Mouse (Mus musculus): ENCODE measurements at regions not wholly inside any gene's neighbourhood (a gene's known extent, or its start where the extent isn't known, plus 50 kb on each side); places are given as distances from the start of the nearest gene placed in this dataset.
A peak's percentile ranks its signal among the peaks of the same experiment; 100 is the strongest.

- DNase-seq = no peak
Observed at GRCm38 (mm10) chr7:64058282-64058872, 95.3 kb upstream of the Trpm1 start.

- peak in 1 of 2 experiments; percentile 29 for DNase-seq
Observed at GRCm38 (mm10) chr7:64057873-64058272, 95.8 kb upstream of the Trpm1 start.

GRCm38 (mm10) chr7:64056498-64056897, 97.1 kb upstream of the Trpm1 start:
- DNase-seq = no peak

- DNase-seq = no peak
Observed at GRCm38 (mm10) chr7:64054996-64055395, 98.6 kb upstream of the Trpm1 start.

GRCm38 (mm10) chr7:64053766-64054165, 99.9 kb upstream of the Trpm1 start:
- DNase-seq = no peak

- DNase-seq = no peak
Observed at GRCm38 (mm10) chr7:64052400-64052799, 101.2 kb upstream of the Trpm1 start.

DNA sequence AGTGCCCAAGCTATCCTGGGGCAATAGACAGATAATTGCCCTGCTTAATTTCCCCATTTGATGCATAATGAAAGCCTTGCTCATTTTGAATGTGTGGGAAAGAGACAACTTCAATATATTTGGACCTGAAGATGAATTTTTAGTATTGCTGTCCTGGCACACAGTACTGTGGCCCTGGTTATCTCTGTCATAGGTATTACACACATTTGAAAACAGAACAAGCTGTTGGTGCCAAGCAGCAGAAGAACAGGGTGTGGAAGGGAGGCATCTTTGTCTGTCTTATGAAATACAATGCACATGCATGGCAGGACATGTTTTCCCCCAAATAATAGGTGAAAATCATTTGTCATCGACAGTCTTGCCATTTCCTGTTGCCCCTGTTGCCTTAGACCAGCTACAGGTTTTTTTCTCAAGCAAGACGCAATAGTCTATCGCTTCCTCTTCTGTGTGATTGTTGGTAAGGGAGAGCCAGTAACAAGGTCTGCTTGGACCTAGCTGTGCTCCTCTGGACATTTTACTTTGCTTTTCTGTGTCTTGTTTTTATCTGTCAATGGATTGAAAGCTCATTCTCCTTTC, 102.7 kb upstream of the Trpm1 start:
- no peak for DNase-seq

DNA sequence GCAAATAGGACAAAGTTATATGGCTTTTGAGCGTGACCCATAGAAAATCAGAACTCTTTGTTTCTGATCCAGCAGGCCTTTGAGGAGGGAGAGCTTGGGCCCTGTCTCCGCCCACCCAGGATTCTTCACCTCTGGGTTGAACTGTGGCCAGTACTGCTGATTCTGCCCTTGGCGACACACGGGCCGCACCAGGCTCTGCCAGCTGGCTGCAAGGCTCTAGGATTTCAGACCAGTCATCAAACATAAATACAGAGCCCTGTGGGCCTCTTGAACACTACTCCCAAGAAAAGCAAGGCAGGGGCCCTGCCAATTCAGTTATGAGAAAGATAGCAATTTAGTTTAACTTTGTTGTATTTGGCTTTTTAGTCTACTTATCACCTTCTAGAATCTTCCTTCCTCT, 103.4 kb upstream of the Trpm1 start:
- DNase-seq = no peak

GRCm38 (mm10) chr7:64049183-64049965, 104.3 kb upstream of the Trpm1 start:
- peak; percentile 26 to 36 for DNase-seq

GRCm38 (mm10) chr7:64048452-64049182, 105.0 kb upstream of the Trpm1 start:
- DNase-seq = peak; percentile 52 to 58

- no peak for DNase-seq
Observed at GRCm38 (mm10) chr7:64047831-64048230, 105.8 kb upstream of the Trpm1 start.

DNA sequence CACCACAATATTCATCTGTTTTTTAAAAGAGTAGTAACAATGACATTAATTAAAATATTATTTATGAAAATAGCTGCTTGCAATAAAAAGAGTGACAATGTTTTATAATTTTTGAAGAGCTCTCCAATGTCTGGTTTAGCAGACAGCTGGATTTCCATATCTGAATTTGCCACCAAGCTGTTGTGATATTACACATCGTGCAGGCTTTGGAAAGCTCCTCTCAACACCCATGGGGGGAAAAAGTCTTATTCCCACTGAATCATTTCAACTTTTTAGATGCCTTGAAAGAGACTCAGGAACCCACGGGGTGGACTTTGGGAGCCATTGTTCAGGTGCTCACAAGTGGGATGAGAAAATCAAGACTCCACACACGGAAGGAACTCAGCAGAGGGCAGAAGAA, 106.6 kb upstream of the Klf13 start:
- DNase-seq = no peak

- peak; percentile 46 to 58 for DNase-seq
Observed at GRCm38 (mm10) chr7:64042978-64043377, 104.3 kb upstream of the Klf13 start.

DNA sequence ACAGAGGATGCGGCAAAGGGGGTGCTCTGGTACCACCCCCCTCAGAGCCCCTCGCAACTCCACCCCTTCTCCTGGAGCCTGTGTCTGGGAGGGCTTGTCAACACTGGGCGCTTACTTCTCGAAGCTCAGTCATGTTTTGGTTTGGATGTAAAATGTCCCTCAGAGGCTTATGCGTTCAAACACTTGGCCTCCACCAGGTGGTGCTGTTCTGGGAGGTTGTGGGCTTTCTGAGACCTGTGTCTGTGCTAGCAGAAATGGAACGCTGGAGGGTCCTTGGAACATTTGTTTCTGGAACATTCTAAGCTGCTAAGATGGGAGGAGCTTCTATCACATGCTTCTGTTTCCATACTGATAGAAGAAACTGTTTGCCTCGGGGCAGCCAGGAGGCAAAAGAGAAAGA, 102.6 kb upstream of the Klf13 start:
- DNase-seq = no peak

DNA sequence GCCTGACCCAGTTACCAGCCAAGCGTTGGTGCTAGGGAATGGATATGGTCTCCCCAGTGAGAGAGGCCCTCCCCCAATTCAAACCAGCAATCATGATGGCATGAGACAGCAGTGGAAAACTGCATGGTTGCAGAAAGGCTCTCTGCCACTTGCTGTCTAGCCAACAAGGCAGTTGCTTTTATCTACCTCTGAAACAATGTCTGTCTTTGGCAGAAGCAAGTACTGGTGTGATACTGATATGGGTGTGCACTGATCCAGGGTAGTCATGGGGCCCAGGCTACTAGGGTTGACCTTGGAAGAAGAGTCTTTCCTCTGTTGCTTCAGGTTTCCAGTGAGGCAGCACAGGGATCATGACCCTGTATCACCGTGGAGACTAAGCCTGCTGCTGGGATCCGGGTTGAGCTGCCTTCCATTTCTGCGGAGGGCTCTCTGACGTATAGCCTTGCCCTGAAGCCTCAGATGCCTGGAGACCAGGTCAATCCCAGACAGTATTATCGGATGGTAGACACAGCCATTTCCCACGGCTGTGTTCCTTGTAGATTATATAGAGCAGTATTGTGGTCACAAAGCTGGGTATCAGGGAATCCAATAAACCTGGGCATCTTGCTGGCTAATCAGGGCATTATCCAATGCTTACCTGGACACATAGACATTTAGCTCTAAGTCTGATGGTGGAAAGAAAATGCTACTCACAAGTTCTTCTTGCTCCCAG, 101.5 kb upstream of the Klf13 start:
- no peak for DNase-seq

GRCm38 (mm10) chr7:64037701-64038231, 99.1 kb upstream of the Klf13 start:
- peak in 1 of 2 experiments; percentile 34 for DNase-seq

DNA sequence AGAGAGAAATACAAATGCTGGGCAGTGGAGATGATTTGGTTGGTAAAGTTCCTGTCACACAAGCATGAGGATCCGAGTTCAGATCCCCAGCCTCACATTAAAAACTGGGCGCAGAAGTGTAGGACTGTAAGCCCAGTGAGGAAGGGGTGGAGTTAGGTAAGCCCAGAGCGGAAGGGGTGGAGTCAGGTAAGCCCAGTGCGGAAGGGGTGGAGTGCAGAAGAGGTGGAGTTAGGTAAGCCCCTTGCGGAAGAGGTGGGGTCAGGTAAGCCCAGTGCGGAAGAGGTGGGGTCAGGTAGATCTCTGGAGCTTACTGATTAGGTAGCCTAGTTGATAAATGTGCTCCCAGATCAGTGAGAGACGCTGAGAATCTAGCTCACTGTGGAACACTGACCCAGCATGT, 97.4 kb upstream of the Klf13 start:
- DNase-seq = no peak

- no peak for DNase-seq
Observed at GRCm38 (mm10) chr7:64035025-64035606, 96.4 kb upstream of the Klf13 start.

- DNase-seq = no peak
Observed at GRCm38 (mm10) chr7:64034493-64034892, 95.8 kb upstream of the Klf13 start.

- no peak for DNase-seq
Observed at GRCm38 (mm10) chr7:64033388-64033787, 94.7 kb upstream of the Klf13 start.

GRCm38 (mm10) chr7:64032921-64033354, 94.2 kb upstream of the Klf13 start:
- no peak for DNase-seq

DNA sequence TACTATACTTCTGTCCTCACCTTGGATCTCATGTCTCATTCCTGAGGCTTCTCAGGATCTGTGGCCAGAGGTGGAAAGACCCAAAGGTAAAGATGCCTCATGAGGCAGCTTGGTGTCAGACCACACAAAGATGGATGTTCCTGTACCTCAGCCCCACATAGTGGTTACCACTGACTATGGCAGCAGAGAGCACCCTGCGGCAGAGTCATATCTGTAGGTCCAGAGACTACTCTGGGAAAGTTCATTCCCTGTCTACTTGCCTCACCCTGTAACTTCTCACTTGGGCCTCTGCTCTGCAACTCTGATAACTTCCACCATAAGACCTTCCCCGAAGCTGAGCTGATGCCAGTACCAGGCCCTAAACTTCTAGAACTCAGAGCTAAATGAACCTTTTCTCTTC, 91.9 kb upstream of the Klf13 start:
- DNase-seq = no peak

Data from spleen, adult 18-20 months (tissue).